11 mouse cellular contexts compared by ENCODE assay signal in genomic region chr7:141934128-141934898, GRCm38 (mm10). TPM values are rescaled to one million over a fixed set of nuclear protein-coding genes. Genes with fewer than 3 reads are reported as not detected.
A peak's percentile ranks its signal among the peaks of the same experiment; 100 is the strongest.
DNase-seq lines count a peak whose midpoint lies in the region; ATAC-seq and TF ChIP-seq lines count a peak whose summit lies in the region.
"Had no signal": no experiment of that assay in that cellular context is flagged by ENCODE, and none has a peak within 500 bp of the region (broad histone marks: within the 10 kb centered on the region; RNA-seq: fewer than 3 reads in every experiment).

No protein-coding gene starts in this region.

- no peaks in the 10 kb centered on the region for H3K79me2 ChIP-seq in myocyte (ENCODE audit: control insufficient read depth, insufficient read depth)

- no peak overlapping the region for H3K4me3 ChIP-seq in hindbrain, embryonic 12.5 days
- H3K4me3 ChIP-seq in myocyte: no peak overlapping the region
- H3K4me3 ChIP-seq: heart, embryonic 10.5 days; liver, embryonic 12.5 days had no signal

- no peak overlapping the region for H3K9ac ChIP-seq in hindbrain, embryonic 12.5 days
- H3K9ac ChIP-seq: liver, embryonic 12.5 days had no signal

- ATAC-seq in hindbrain, embryonic 12.5 days (ENCODE audit: low FRiP score): peak; percentile 97
- ATAC-seq: liver, embryonic 12.5 days had no signal

- DNase-seq in cerebellum, postnatal 10 days: peak; percentile 96 to 97
- peak; percentile 56 for DNase-seq in embryo, embryonic 10.5 days (ENCODE audit: low spot score)
- no peak for DNase-seq in layer of hippocampus, adult 18-20 months (ENCODE audit: low spot score in 2 of 2)
- DNase-seq in right cerebral cortex, postnatal 25 days: no peak
- no peak for DNase-seq in kidney, adult 8-10 months
- DNase-seq: kidney, adult 18-20 months; right cerebral cortex, adult 18-20 months had no signal

- peak overlapping the region; percentile 81 for H3K27ac ChIP-seq in hindbrain, embryonic 12.5 days
- H3K27ac ChIP-seq: heart, embryonic 10.5 days; liver, embryonic 12.5 days had no signal

- H3K9me3 ChIP-seq in hindbrain, embryonic 12.5 days (replicated peaks): no peaks in the 10 kb centered on the region
- H3K9me3 ChIP-seq: heart, embryonic 10.5 days; liver, embryonic 12.5 days had no signal

- WGBS in hindbrain, embryonic 12.5 days: 37% methylated on average over 7 of the region's 7 CpGs

- H3K4me1 ChIP-seq in hindbrain, embryonic 12.5 days: peaks cover 12% of the 10 kb centered on the region
- H3K4me1 ChIP-seq: heart, embryonic 10.5 days; liver, embryonic 12.5 days had no signal

- H3K27me3 ChIP-seq in hindbrain, embryonic 12.5 days: no peaks in the 10 kb centered on the region; the same call in 1 of the 2 replicates
- peaks cover 62% of the 10 kb centered on the region for H3K27me3 ChIP-seq in myocyte (ENCODE audit: control insufficient read depth, insufficient read depth, insufficient read length)

- no peaks in the 10 kb centered on the region for H3K36me3 ChIP-seq in hindbrain, embryonic 12.5 days
- H3K36me3 ChIP-seq in myocyte (ENCODE audit: control insufficient read depth, insufficient read depth): no peaks in the 10 kb centered on the region
- H3K36me3 ChIP-seq: heart, embryonic 10.5 days; liver, embryonic 12.5 days had no signal

- TF ChIP-seq POLR2A in myocyte (IDR thresholded peaks at IDR 0.05; ENCODE audit: insufficient read length, low read depth): no peak

- no peak overlapping the region for H3K4me2 ChIP-seq in hindbrain, embryonic 12.5 days (replicated peaks)
- H3K4me2 ChIP-seq in myocyte (ENCODE audit: low read depth): no peak overlapping the region
- H3K4me2 ChIP-seq: liver, embryonic 12.5 days had no signal

- no peak overlapping the region for H3ac ChIP-seq in myocyte (ENCODE audit: control insufficient read depth, insufficient read length)

TF ChIP-seq in myocyte, 11 proteins besides CTCF, POLR2A, EP300 and RAD21:
- TF ChIP-seq USF1 (IDR thresholded peaks at IDR 0.05; ENCODE audit: low read depth) (no peak), TCF3 (IDR thresholded peaks at IDR 0.05; ENCODE audit: insufficient read length, low read depth) (no peak), MYOD1 (IDR thresholded peaks at IDR 0.05; ENCODE audit: control insufficient read depth in 1 of 3, insufficient read length in 2 of 3, low read depth in 2 of 3) (peak in 1 of 3 experiments; percentile 48), MYOG (IDR thresholded peaks at IDR 0.05; ENCODE audit: control insufficient read depth in 1 of 3, insufficient read depth in 1 of 3, insufficient read length in 2 of 3, low read depth in 2 of 3) (peak in 2 of 3 experiments; percentile 10 to 38), TCF12 (IDR thresholded peaks at IDR 0.05; ENCODE audit: insufficient read depth, poor library complexity, severe bottlenecking) (no peak), MAX (IDR thresholded peaks at IDR 0.05; ENCODE audit: low read depth) (no peak)

RNA-seq across cellular contexts. Expression of gene Brsk2, which starts 15.2 kb away (rescaled TPM):
- 15.9 and 18.6 TPM in 2 replicates for polyA plus RNA-seq in hindbrain, embryonic 12.5 days (2016; fragmentation: Nextera tagmentation; extraction: Ambion mirVana)
- polyA plus RNA-seq in myocyte (2012; fragmentation: generic; extraction: Trizol): 0.05 TPM
- total RNA-seq in layer of hippocampus, adult 18-20 months (2021): 100 to 1,000 TPM; 166 to 180 TPM

RNA-seq across cellular contexts. Expression of gene Tollip, which starts 16.0 kb away (rescaled TPM):
- 65.1 and 67.3 TPM in 2 replicates for polyA plus RNA-seq in hindbrain, embryonic 12.5 days (2016; fragmentation: Nextera tagmentation; extraction: Ambion mirVana)
- 47.1 TPM for polyA plus RNA-seq in myocyte (2012; fragmentation: generic; extraction: Trizol)
- 100 to 1,000 TPM; 118 to 120 TPM for total RNA-seq in layer of hippocampus, adult 18-20 months (2021)

Comparison
In these comparisons a context has a peak if more than half of its experiments do, and no peak if none do; other contexts are left out.
1. DNase-seq: peak in cerebellum, postnatal 10 days (2 of 2) and embryo, embryonic 10.5 days (single experiment); none in layer of hippocampus, adult 18-20 months (0 of 2), right cerebral cortex, postnatal 25 days (single experiment) and kidney, adult 8-10 months (0 of 2).
2. RNA of gene Brsk2, which starts 15.2 kb away (polyA plus RNA-seq): 15.9 to 18.6 TPM in hindbrain, embryonic 12.5 days; 0.05 TPM in myocyte (single experiment); every median in the first group is over 10 times any median in the second.